Mouse (Mus musculus) embryo, embryonic 11 days (tissue): ENCODE results near the gene Lect2.

Experiments used
- DNase-seq: peaks from one replicate; pipeline ENCODE4 v3.0.0-alpha.2; 2015

Lect2 gene

GRCm38 (mm10) chr13:56500636-56501035 lies 47.7 kb downstream of the Lect2 start:
- DNase-seq, result no peak

- DNase-seq, result peak; percentile 34
Observed at GRCm38 (mm10) chr13:56500132-56500531, 48.2 kb downstream of the Lect2 start.

GRCm38 (mm10) chr13:56494440-56494839 lies 53.9 kb downstream of the Lect2 start:
- DNase-seq, result no peak
